Mouse (Mus musculus) kidney, postnatal 0 days (tissue): ENCODE data around the gene Gm5771. TPM values are rescaled to one million over a fixed set of nuclear protein-coding genes. Genes with fewer than 3 reads are reported as not detected.

Source experiments
- polyA plus RNA-seq: library from polyadenylated mRNA; unstranded; fragments of >200 nt; fragmentation: Nextera tagmentation; extraction: Ambion mirVana; gene quantifications from 2 replicates; pipeline ENCODE4 v1.2.1, GENCODE M21; 2015

Gm5771 gene
- polyA plus RNA-seq, 1 experiment from 2014 or later, result not detected

Other genes with a start within 250 kb of the Gm5771 start
- gene Try4, start 90.1 kb upstream of the Gm5771 start, polyA plus RNA-seq, result not detected in 2 replicates
- gene Try5, start 75.5 kb upstream of the Gm5771 start, polyA plus RNA-seq, result not detected in 2 replicates
- gene Try10, start 38.3 kb upstream of the Gm5771 start, polyA plus RNA-seq, result not detected in 2 replicates
- not detected in 2 replicates for gene Prss3, start 14.7 kb upstream of the Gm5771 start, polyA plus RNA-seq
- gene Gm10334, start 53.8 kb downstream of the Gm5771 start, polyA plus RNA-seq, result not detected in 2 replicates
- gene Prss1, start 66.6 kb downstream of the Gm5771 start, polyA plus RNA-seq, result not detected in 2 replicates
- gene Prss2, start 129.4 kb downstream of the Gm5771 start, polyA plus RNA-seq, result not detected in 2 replicates
- 11.8 and 11.9 TPM in 2 replicates for gene Ephb6, start 213.1 kb downstream of the Gm5771 start, polyA plus RNA-seq
- gene Trpv6, start 244.0 kb downstream of the Gm5771 start, polyA plus RNA-seq, result 5.7 and 5.8 TPM in 2 replicates